Mouse (Mus musculus) CH12.LX (cell line): ENCODE results near the gene Guca1b.

Experiments
- CTCF ChIP-seq, 2 experiments: IDR thresholded peaks in 1 of 2; conservative IDR thresholded peaks in 1 of 2; 2 replicates each; pipeline ENCODE4 v1.5.1; 2011 to 2012; ENCODE audit warnings: low read depth in 2 of 2, low read length in 2 of 2, improper control_type of control experiment in 1 of 2, inconsistent platforms in 1 of 2, mild to moderate bottlenecking in 1 of 2, moderate library complexity in 1 of 2
- EP300 ChIP-seq: IDR thresholded peaks from 2 replicates; pipeline ENCODE4 v1.6.1; 2011; ENCODE audit warnings: low read length, improper control_type of control experiment
- NELFE ChIP-seq: IDR thresholded peaks from 2 replicates; pipeline ENCODE4 v1.6.1; 2011; ENCODE audit warnings: low read depth, low read length, improper control_type of control experiment
- POLR2A ChIP-seq: IDR thresholded peaks from 2 replicates; pipeline ENCODE4 v1.6.1; 2011; ENCODE audit warnings: low read depth, mild to moderate bottlenecking, improper control_type of control experiment, low read length
- POLR2AphosphoS2 ChIP-seq: IDR thresholded peaks from 2 replicates; pipeline ENCODE4 v1.6.1; 2011; ENCODE audit warnings: low read depth, low read length, improper control_type of control experiment
- RCOR1 ChIP-seq: conservative IDR thresholded peaks from 2 replicates; pipeline ENCODE4 v1.6.1; 2012; ENCODE audit warnings: low read depth, mild to moderate bottlenecking, inconsistent platforms, low read length, improper control_type of control experiment
- TCF12 ChIP-seq: IDR thresholded peaks from 2 replicates; pipeline ENCODE4 v1.6.1; 2014; ENCODE audit warnings: low read depth, mild to moderate bottlenecking, inconsistent platforms, low read length, improper control_type of control experiment
- ZC3H11A ChIP-seq: IDR thresholded peaks from 2 replicates; pipeline ENCODE4 v1.6.1; 2012; ENCODE audit warnings: low read depth, mild to moderate bottlenecking, inconsistent platforms, low read length, improper control_type of control experiment
- ZNF384 ChIP-seq: IDR thresholded peaks from 2 replicates; pipeline ENCODE4 v1.6.1; 2012; ENCODE audit warnings: low read depth, low read length, improper control_type of control experiment, inconsistent platforms

DNA sequence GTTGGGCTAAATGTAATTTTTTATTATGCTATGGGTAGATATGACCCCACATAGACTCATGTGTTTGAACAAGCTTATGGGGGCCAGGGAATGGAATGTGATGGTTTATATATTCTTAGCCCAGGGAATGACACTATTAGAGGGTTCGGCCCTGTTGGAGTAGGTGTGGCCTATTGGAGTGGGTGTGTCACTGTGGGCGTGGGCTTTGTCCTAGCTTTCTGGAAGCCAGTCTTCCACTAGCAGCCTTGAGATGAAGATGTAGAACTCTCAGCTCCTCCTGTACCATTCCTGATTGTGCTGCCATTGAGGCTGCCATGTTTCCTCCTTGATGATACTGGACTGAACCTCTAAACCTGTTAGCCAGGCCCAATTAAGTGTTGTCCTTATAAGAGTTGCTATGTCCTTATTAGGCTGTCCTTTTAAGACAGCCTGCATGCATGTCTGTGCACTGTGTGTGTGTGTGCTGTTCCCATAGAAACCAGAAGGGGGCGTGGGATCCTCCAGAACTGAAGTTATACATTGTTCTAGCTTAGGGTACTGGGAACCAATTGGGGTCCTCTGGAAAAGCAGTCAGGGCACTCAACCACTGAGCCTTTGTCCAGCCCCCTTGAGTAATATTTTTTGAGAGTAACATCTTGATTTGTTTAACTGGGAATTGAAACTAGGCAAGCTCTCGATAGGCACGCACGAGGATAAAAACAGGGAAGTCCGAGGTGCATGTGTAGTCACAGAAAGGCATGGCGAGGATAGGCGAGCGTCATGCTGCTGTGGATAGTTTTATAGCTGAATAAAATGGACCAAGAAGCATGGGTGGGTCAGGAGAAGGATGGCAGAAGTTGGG lies 22.7 kb downstream of the Guca1b start:
- TF ChIP-seq EP300 (no peak), CTCF (conservative IDR thresholded peaks at IDR 0.05 in 1 of 2, IDR thresholded peaks at IDR 0.05 in 1 of 2; ENCODE audit: low read depth in 2 of 2, low read length in 2 of 2) (no peak), POLR2AphosphoS2 (no peak), POLR2A (no peak), ZC3H11A (no peak), TCF12 (no peak), RCOR1 (no peak), NELFE (no peak), ZNF384 (no peak)
